Mouse (Mus musculus) limb, embryonic 11.5 days (tissue): ENCODE data around the gene Pdk2. TPM values are rescaled to one million over a fixed set of nuclear protein-coding genes. Genes with fewer than 3 reads are reported as not detected.

Source experiments
- ATAC-seq: fragments of 200-750 bp; cut with Nextera tagmentation; 2 replicates; pipeline ENCODE4 v1.8.0; 2017; ENCODE audit warnings: low read depth; ENCODE audit not compliant: insufficient number of reproducible peaks, low FRiP score, low TSS enrichment
- DNase-seq: peaks from one replicate; pipeline ENCODE4 v3.0.0-alpha.2; 2015; ENCODE audit warnings: low spot score
- H3K27ac ChIP-seq: fragments of 300-500 bp; sonication (generic); replicated peaks from 2 replicates; pipeline ENCODE4 v1.5.1; 2014; ENCODE audit warnings: low read depth, mild to moderate bottlenecking, low read length
- H3K27me3 ChIP-seq: fragments of 300-500 bp; sonication (generic); 2 replicates; pipeline ENCODE4 v1.6.1; 2014; ENCODE audit warnings: mild to moderate bottlenecking, low read length, mixed read lengths; ENCODE audit not compliant: control insufficient read depth, insufficient read depth
- H3K36me3 ChIP-seq: fragments of 300-500 bp; sonication (generic); 2 replicates; pipeline ENCODE4 v1.6.1; 2014; ENCODE audit warnings: mild to moderate bottlenecking, low read length, moderate library complexity, mixed read lengths; ENCODE audit not compliant: control insufficient read depth, insufficient read depth
- H3K4me1 ChIP-seq: fragments of 300-500 bp; sonication (generic); 2 replicates; pipeline ENCODE4 v1.6.1; 2014; ENCODE audit warnings: low read length, mixed read lengths; ENCODE audit not compliant: control insufficient read depth, insufficient read depth
- H3K4me2 ChIP-seq: fragments of 300-500 bp; sonication (generic); 2 replicates; pipeline ENCODE4 v1.6.1; 2014; ENCODE audit warnings: low read depth, mild to moderate bottlenecking, moderate library complexity; ENCODE audit not compliant: severe bottlenecking
- H3K4me3 ChIP-seq: fragments of 300-500 bp; sonication (generic); 2 replicates; pipeline ENCODE4 v1.5.1; 2014; ENCODE audit warnings: low read depth, low read length
- H3K9ac ChIP-seq: fragments of 300-500 bp; sonication (generic); 2 replicates; pipeline ENCODE4 v1.6.1; 2014; ENCODE audit warnings: mild to moderate bottlenecking, low read length
- H3K9me3 ChIP-seq: fragments of 300-500 bp; sonication (generic); 2 replicates; pipeline ENCODE4 v1.6.1; 2016; ENCODE audit warnings: low read length; ENCODE audit not compliant: control insufficient read depth
- WGBS: fragments of 180-500 bp; shearing (Covaris S2); extraction: QIAGEN DNeasy Blood & Tissue Kit; methylation state at CpG from one replicate; pipeline ENCODE4 v1.1.7; 2014; 5-methylcytosine and 5-hydroxymethylcytosine counted together
- polyA plus RNA-seq: library from polyadenylated mRNA; unstranded; fragments of >200 nt; fragmentation: Nextera tagmentation; extraction: Ambion mirVana; gene quantifications from 2 replicates; pipeline ENCODE4 v1.2.1, GENCODE M21; 2014

The Pdk2 gene
- polyA plus RNA-seq, 1 experiment from 2014 or later, result 19.3 TPM

- ATAC-seq (no peak), DNase-seq (no peak)
- Histone ChIP-seq H3K27ac (no peak overlapping the region), H3K9ac (no peak overlapping the region), H3K4me3 (no peak overlapping the region), H3K4me2 (no peak overlapping the region), H3K4me1 (peaks cover 4% of the 10 kb centered on the region; the same call in 1 of the 2 replicates), H3K27me3 (no peaks in the 10 kb centered on the region), H3K9me3 (no peaks in the 10 kb centered on the region), H3K36me3 (no peaks in the 10 kb centered on the region; the same call in 1 of the 2 replicates)
- 87% methylated on average over 13 of the region's 13 CpGs for WGBS
Observed at GRCm38 (mm10) chr11:95038818-95039655, 2.1 kb downstream of the Pdk2 start.

- WGBS, result 84% methylated on average over 14 of the region's 14 CpGs
- H3K9me3 ChIP-seq, result no peaks in the 10 kb centered on the region
- ATAC-seq, result no peak
- no peak overlapping the region for H3K27ac ChIP-seq
- no peak overlapping the region for H3K9ac ChIP-seq
- no peak for DNase-seq
- no peak overlapping the region for H3K4me3 ChIP-seq
- peaks cover 4% of the 10 kb centered on the region; the same call in 1 of the 2 replicates for H3K4me1 ChIP-seq
- no peaks in the 10 kb centered on the region; the same call in 1 of the 2 replicates for H3K36me3 ChIP-seq
- no peaks in the 10 kb centered on the region for H3K27me3 ChIP-seq
- H3K4me2 ChIP-seq, result no peak overlapping the region
Observed at GRCm38 (mm10) chr11:95038156-95038817, 2.9 kb downstream of the Pdk2 start.

- H3K27ac ChIP-seq, result no peak overlapping the region
- H3K4me2 ChIP-seq, result no peak overlapping the region
- no peak overlapping the region for H3K9ac ChIP-seq
- H3K36me3 ChIP-seq, result no peaks in the 10 kb centered on the region; the same call in 1 of the 2 replicates
- no peak for DNase-seq
- H3K4me1 ChIP-seq, result peaks cover 4% of the 10 kb centered on the region; the same call in 1 of the 2 replicates
- no peaks in the 10 kb centered on the region for H3K9me3 ChIP-seq
- ATAC-seq, result no peak
- H3K4me3 ChIP-seq, result no peak overlapping the region
- WGBS, result 64% methylated on average over 6 of the region's 6 CpGs
- no peaks in the 10 kb centered on the region for H3K27me3 ChIP-seq
Observed at GRCm38 (mm10) chr11:95037306-95037705, 3.8 kb downstream of the Pdk2 start.

GRCm38 (mm10) chr11:95036521-95036920, 4.6 kb downstream of the Pdk2 start:
- H3K4me2 ChIP-seq, result no peak overlapping the region
- H3K9ac ChIP-seq, result no peak overlapping the region
- ATAC-seq, result no peak
- no peaks in the 10 kb centered on the region for H3K9me3 ChIP-seq
- WGBS, result 95% methylated on average over 5 of the region's 5 CpGs
- no peaks in the 10 kb centered on the region for H3K4me1 ChIP-seq
- H3K27me3 ChIP-seq, result no peaks in the 10 kb centered on the region
- H3K36me3 ChIP-seq, result no peaks in the 10 kb centered on the region; the same call in 1 of the 2 replicates
- DNase-seq, result no peak
- no peak overlapping the region for H3K4me3 ChIP-seq
- H3K27ac ChIP-seq, result no peak overlapping the region

- H3K4me1 ChIP-seq, result no peaks in the 10 kb centered on the region
- H3K27ac ChIP-seq, result no peak overlapping the region
- H3K4me2 ChIP-seq, result no peak overlapping the region
- WGBS, result 70% methylated on average over 10 of the region's 10 CpGs
- H3K9me3 ChIP-seq, result no peaks in the 10 kb centered on the region
- DNase-seq, result no peak
- no peak overlapping the region for H3K9ac ChIP-seq
- H3K27me3 ChIP-seq, result no peaks in the 10 kb centered on the region
- no peak for ATAC-seq
- H3K36me3 ChIP-seq, result no peaks in the 10 kb centered on the region; the same call in 1 of the 2 replicates
- no peak overlapping the region for H3K4me3 ChIP-seq
Observed at GRCm38 (mm10) chr11:95034902-95035301, 6.3 kb downstream of the Pdk2 start.

GRCm38 (mm10) chr11:95033617-95034016, 7.5 kb downstream of the Pdk2 start:
- H3K4me1 ChIP-seq, result no peaks in the 10 kb centered on the region
- no peaks in the 10 kb centered on the region for H3K27me3 ChIP-seq
- no peaks in the 10 kb centered on the region for H3K9me3 ChIP-seq
- WGBS, result 68% methylated on average over 14 of the region's 14 CpGs
- no peak overlapping the region for H3K27ac ChIP-seq
- H3K4me3 ChIP-seq, result no peak overlapping the region
- H3K9ac ChIP-seq, result no peak overlapping the region
- ATAC-seq, result no peak
- no peak for DNase-seq
- H3K36me3 ChIP-seq, result no peaks in the 10 kb centered on the region; the same call in 1 of the 2 replicates
- H3K4me2 ChIP-seq, result no peak overlapping the region

GRCm38 (mm10) chr11:95032945-95033344, 8.2 kb downstream of the Pdk2 start:
- ATAC-seq (no peak), DNase-seq (no peak)
- H3K4me1 ChIP-seq, result no peaks in the 10 kb centered on the region
- no peaks in the 10 kb centered on the region for H3K27me3 ChIP-seq
- H3K36me3 ChIP-seq, result no peaks in the 10 kb centered on the region; the same call in 1 of the 2 replicates
- H3K4me3 ChIP-seq, result no peak overlapping the region
- H3K27ac ChIP-seq, result no peak overlapping the region
- no peak overlapping the region for H3K4me2 ChIP-seq
- H3K9me3 ChIP-seq, result no peaks in the 10 kb centered on the region
- WGBS, result 20% methylated on average over 6 of the region's 6 CpGs
- no peak overlapping the region for H3K9ac ChIP-seq

GRCm38 (mm10) chr11:95027850-95028470, 13.2 kb downstream of the Pdk2 start:
- H3K27ac ChIP-seq, result no peak overlapping the region

More at GRCm38 (mm10) chr11:95027850-95028470, 13.2 kb downstream of the Pdk2 start:
- Histone ChIP-seq H3K4me2 (no peak overlapping the region), H3K27me3 (no peaks in the 10 kb centered on the region), H3K9ac (no peak overlapping the region), H3K9me3 (no peaks in the 10 kb centered on the region), H3K4me1 (no peaks in the 10 kb centered on the region), H3K4me3 (no peak overlapping the region), H3K36me3 (peaks cover 16% of the 10 kb centered on the region; the same call in 1 of the 2 replicates)
- no peak for DNase-seq
- WGBS, result 12% methylated on average over 13 of the region's 13 CpGs
- no peak for ATAC-seq
